Mouse (Mus musculus): ENCODE data around the gene Mpp5. TPM values are rescaled to one million over a fixed set of nuclear protein-coding genes. Genes with fewer than 3 reads are reported as not detected.

Gene Mpp5
- total RNA-seq, 1 experiment, result 19.9 TPM

DNA sequence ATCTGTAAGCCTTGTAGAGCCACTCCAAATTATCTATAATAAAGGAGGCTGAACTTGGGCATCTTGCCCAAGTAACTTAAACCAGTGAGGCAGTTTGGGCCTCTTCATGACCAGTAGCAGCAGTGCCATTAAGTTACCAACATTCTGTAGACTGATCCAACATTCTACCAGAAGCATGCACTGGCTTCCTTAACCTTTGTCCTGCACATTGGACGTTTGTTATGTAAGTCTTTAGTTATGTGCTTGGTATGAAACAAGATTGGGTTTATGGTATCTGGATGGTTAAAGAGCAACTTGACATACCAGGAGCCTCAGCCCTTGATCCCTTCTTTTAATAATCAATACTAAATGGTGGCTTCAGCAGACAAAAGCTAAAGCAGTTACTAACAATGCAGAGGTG lies 141.4 kb downstream of the Mpp5 start:
- no peak for DNase-seq (ENCODE audit: low read depth, low spot score)
- TF ChIP-seq HCFC1 (IDR thresholded peaks at IDR 0.05; ENCODE audit: borderline replicate concordance, insufficient read depth, low read length) (no peak), ZC3H11A (IDR thresholded peaks at IDR 0.05; ENCODE audit: borderline replicate concordance, low read depth, low read length) (no peak), ZNF384 (IDR thresholded peaks at IDR 0.05; ENCODE audit: low read depth, low read length) (no peak), CHD2 (IDR thresholded peaks at IDR 0.05; ENCODE audit: low read depth, low read length) (no peak), MAFK (IDR thresholded peaks at IDR 0.05; ENCODE audit: insufficient read depth, low read depth, low read length) (no peak)
- no peaks in the 10 kb centered on the region for H3K9me3 ChIP-seq (ENCODE audit: control insufficient read depth, insufficient read depth, low read depth, low read length)
- H3K4me1 ChIP-seq (ENCODE audit: control insufficient read depth in 2 of 2, insufficient read depth in 2 of 2, low read length in 2 of 2, poor library complexity in 1 of 2), result no peaks in the 10 kb centered on the region
- in situ Hi-C loops (cut with MboI; ENCODE audit: low sequenced_read_pairs in 2 of 2, unreplicated experiment in 2 of 2), result no loop called here
- no peak overlapping the region for H3K4me3 ChIP-seq (ENCODE audit: insufficient read depth in 1 of 2, low read depth in 1 of 2, low read length in 2 of 2, poor library complexity in 1 of 2, severe bottlenecking in 1 of 2)
- no peaks in the 10 kb centered on the region; the same call in 1 of the 2 replicates for H3K36me3 ChIP-seq (ENCODE audit: control insufficient read depth, insufficient read depth, low read length, poor library complexity, severe bottlenecking)
- H3K27ac ChIP-seq (ENCODE audit: insufficient read depth, low read depth, low read length, poor library complexity, severe bottlenecking), result no peak overlapping the region
- H3K9ac ChIP-seq (ENCODE audit: insufficient read depth, low read depth, low read length, poor library complexity, severe bottlenecking), result no peak overlapping the region

Other genes with a start within 250 kb of the Mpp5 start
- gene Fam71d, start 57.4 kb upstream of the Mpp5 start, total RNA-seq (2012; rRNA removed), result not detected in 2 replicates
- 34.8 and 44.6 TPM in 2 replicates for gene Atp6v1d, start 112.7 kb downstream of the Mpp5 start, total RNA-seq (2012; rRNA removed)
- 113 and 184 TPM in 2 replicates for gene Eif2s1, start 112.9 kb downstream of the Mpp5 start, total RNA-seq (2012; rRNA removed)
- gene Plek2, start 158.1 kb downstream of the Mpp5 start, total RNA-seq (2012; rRNA removed), result 0.98 and 1.1 TPM in 2 replicates

All from ES-E14 (cell line).